Mouse (Mus musculus): ENCODE results near the gene Bdh2.

Bdh2 gene

DNA sequence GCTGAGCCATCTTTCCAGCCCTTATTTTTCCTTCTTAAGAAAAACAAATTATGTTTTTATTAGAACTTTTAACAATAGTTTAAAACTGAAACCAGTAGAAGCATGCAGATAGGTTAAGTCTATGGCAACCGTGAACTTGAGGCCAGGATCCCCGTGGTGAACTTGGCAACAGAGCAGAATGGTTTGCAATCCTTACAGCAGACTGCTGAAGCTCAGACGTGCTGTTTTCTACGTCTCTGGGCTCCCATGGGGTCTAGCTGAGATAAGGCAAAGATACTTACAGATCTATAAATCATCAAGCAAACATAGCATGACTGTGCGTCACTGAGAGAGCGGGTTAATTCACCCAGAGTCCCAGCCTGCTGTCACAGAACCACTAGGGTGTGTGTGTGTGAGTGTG is 19.1 kb downstream of the Bdh2 start:
- no peak for DNase-seq

GRCm38 (mm10) chr3:135304060-135304459 is 23.0 kb downstream of the Bdh2 start:
- DNase-seq: no peak

DNA sequence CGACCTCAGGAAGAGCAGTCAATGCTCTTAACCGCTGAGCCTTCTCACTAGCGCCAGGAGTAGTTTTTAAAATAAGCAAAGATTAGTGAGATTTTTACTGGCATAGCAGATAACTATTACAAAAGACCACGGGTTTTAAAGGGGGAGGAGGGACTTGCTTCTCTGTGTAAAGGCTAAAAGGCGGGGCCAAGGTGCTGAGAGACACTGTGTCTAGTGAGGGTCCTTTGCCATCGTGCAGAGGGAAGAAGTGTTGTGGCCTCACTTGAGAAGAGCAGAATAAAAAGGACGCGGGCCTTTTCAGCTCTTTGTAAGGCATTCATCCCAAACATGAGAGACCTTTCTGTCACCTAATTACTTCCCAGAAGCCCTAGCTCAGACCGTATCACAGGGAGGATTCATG is 23.5 kb downstream of the Bdh2 start:
- DNase-seq: no peak

GRCm38 (mm10) chr3:135307411-135308259 is 26.6 kb downstream of the Bdh2 start, which contains the start of gene Slc9b2:
Gene Slc9b2, plus strand, starts transcription at chr3:135307700.
- DNase-seq: peak; percentile 30

- DNase-seq: no peak
Observed at GRCm38 (mm10) chr3:135312916-135313491, 32.0 kb downstream of the Bdh2 start.

DNA sequence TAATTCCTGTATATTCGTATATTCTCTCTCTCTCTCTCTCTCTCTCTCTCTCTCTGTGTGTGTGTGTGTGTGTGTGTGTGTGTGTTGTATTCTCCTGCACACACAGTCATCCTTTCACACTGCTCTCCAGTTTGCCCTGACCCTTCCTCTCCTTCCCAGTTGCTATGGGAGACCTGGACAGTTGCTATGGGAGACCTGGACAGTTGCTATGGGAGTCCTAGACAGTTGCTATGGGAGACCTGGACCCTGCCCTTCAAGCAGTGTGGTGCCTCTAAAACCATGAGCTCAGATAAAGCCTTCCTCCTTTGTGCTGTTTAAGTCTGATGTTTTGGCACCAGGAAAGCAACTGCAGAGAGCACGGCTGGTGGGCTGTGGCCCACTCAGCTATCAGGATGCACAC is 32.7 kb downstream of the Bdh2 start:
- DNase-seq: no peak

GRCm38 (mm10) chr3:135314811-135315210 is 33.8 kb downstream of the Bdh2 start:
- no peak for DNase-seq

DNA sequence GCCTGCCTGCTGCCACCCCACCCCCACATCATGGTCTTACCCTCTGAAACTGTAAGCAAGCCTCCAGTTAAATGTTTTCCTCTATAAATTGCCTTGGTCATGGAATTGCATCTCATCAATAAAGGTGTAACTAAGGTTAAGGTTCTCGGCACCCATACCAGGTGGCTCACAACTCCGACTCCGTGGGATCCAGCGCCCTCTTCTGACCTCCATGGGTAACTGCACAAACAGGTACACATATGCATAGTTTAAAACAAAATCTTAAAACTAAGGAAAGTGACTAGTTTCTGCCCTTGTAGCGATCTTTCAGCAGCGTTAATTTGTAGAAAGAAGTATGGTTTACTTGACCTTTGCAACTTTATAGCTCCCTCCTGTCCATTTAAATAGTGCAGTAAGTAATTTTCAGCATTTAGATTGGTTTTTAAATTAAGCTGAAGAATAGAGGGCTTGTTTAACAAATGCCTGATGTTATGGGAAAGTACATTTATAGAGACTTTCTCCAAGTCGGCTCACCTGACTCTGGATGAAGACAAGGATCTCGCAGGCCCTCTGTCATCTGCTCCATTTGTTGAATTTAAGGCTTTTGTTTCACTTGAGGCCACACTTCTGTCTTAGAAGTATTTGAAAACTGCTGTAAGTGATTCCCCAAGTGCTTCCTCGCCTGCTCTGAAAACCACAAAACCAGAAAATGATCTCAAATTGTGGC is 34.9 kb downstream of the Bdh2 start:
- no peak for DNase-seq

DNA sequence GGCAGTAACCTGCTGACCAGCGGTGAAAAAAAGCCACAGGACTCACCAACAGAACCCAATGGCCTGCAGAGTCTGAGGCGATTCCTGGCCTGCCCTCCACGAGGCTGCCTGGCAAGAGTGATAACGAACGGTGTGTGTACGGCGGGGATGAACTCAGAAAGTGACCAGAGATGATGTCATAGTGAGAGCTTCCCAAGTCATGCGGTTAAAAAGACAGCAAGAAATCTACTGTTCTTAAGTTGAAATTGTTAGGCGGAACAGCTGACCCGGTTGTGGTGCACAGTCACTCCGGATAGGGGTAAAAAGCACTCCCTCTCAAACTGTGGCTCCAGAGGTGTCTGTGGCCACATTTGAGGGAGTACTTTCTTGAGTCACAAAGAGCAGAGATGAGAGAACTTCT is 37.3 kb downstream of the Bdh2 start:
- DNase-seq: no peak

DNA sequence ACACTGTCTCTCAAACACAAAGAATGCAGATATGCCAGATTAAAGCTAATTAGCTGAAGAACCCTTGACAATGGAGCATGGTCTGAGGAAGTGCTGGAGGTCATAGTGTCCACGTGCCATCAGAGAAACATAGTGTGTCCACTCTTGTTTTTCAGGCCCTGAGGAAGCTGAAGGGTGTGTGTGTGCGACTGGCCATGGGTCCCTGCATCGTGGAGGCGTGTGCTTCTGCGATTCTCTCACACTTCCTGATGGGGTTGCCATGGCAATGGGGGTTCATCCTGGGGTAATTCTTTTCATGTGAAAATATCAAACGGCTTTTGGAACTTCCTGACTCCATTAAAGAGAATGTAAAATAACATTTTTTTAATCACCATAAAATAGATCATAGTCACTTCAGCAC is 43.3 kb downstream of the Bdh2 start:
- no peak for DNase-seq

DNA sequence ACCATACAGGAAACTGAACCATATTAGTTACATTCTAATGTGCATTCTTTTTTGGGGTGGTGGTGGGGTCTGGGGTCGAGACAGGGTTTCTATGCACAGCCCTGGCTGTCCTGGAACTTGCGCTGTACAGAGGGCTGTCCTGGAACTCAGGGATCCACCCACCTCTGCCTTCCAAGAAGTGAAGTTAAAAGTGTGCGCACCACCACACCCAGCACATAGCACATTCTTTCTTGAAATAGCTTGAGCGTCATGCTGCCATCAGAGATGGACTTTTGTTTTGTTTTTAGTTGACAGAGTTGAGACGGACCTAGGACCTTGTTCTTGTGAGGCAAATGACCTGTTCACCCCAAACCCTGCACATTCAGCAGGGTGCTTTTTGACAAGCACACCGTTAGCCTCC is 46.2 kb downstream of the Bdh2 start:
- no peak for DNase-seq

GRCm38 (mm10) chr3:135327601-135328000 is 46.6 kb downstream of the Bdh2 start:
- no peak for DNase-seq

DNA sequence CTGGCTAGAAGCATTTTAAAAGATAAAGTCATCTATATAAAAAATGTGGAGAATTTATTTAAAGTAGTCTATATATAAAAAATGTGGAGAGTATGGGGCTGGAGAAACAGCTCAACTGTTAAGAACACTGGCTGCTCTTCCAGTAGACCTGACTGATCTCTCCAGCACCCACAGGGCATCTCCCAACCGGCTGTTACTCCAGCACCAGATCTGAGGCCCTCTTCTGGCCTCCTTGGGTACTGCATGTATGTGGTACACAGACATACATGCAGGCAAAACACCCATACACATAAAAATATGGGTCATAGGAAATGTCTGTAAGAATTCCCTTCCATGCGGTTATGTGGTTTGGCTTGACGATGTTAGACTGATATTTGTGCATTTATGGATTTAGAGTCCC is 47.5 kb downstream of the Bdh2 start:
- peak; percentile 67 for DNase-seq

GRCm38 (mm10) chr3:135332691-135333090 is 51.7 kb downstream of the Bdh2 start:
- no peak for DNase-seq

DNA sequence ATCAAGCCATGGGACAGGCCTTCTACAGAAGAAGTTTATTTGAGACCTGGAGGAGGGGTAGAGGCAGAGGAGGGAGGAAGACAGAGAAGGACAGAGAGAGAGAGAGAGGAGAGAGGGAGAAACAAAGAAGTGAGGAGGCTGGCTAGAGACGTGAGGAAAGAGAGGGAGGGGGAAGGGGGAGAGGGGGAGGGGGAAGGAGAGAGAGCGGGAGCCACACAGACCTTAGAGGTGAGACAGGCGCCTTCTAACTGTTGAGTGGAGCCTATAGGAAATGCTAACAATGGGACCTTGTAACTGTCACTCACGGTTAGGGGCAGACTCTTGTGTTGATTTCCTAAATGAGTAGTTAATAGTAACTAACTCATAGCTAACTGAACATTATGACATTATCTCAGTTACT is 52.7 kb downstream of the Bdh2 start:
- no peak for DNase-seq

GRCm38 (mm10) chr3:135347739-135348264 is 66.8 kb downstream of the Bdh2 start, which contains the start of gene Slc9b1:
Gene Slc9b1, plus strand, starts transcription at chr3:135348029.
- no peak for DNase-seq

- DNase-seq: no peak
Observed at GRCm38 (mm10) chr3:135349022-135349421, 68.0 kb downstream of the Bdh2 start.

GRCm38 (mm10) chr3:135351857-135352256 is 70.8 kb downstream of the Bdh2 start:
- no peak for DNase-seq
